Mouse (Mus musculus): ENCODE data around the gene Itgb4. TPM values are rescaled to one million over a fixed set of nuclear protein-coding genes. Genes with fewer than 3 reads are reported as not detected.

Itgb4 gene
- 0.99 and 1.4 TPM in 2 replicates for polyA plus RNA-seq (2016; fragmentation: Nextera tagmentation; extraction: Ambion mirVana)

DNA sequence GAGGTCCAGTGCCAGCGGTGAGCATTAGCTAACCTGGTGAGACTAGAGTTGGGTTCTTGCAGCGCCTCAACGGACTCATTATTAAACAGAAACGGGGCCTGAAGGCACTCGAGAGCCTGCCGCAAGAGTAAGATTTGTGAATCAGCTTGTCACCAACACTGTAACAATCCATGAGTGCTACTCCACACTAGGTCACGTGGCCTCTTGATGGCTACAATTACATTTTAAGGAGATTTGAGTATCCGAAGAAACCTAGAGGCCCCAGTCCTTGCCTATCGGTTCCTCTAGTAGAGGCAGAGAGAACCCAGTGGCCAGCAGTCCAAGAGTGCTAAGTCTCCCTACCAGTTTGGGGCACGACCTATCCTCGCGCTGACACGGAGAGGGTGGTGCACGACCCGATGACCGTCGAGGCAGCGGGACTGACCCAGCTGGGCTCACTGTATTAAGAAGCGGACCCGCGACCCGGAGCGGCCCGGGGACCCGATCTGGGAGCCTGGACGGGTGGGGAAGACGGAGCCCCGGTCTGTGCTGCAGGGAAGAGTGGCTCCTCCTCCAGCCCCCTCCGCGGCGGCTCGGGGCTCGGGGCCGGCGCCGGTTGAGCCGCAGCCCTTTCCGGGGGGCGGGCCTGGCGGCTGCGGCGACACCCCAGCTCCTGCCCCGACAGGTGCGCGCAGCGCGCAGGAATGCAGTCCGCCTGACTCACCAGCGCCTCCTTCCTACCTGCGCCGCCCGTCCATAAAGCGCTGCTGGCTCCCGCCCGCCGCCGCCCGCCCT is at the start of gene Itgb4:
Itgb4 (plus strand) TSS at position 401 of the 774 bp plus-strand sequence.
- no peak for ATAC-seq (ENCODE audit: low FRiP score, low read depth)
- Histone ChIP-seq H3K4me3 (peak within 1 kb of the TSS; percentile 38), H3K4me1 (peaks cover 7% of the 10 kb centered on the region), H3K9ac (peak within 1 kb of the TSS; percentile 47), H3K4me2 (replicated peaks) (peak within 1 kb of the TSS; percentile 71), H3K9me3 (no peaks in the 10 kb centered on the region), H3K27ac (no peak within 1 kb of the TSS), H3K36me3 (no peaks in the 10 kb centered on the region), H3K27me3 (replicated peaks) (peaks cover 43% of the 10 kb centered on the region)
- 11% methylated on average over 51 of the region's 58 CpGs for WGBS

DNA sequence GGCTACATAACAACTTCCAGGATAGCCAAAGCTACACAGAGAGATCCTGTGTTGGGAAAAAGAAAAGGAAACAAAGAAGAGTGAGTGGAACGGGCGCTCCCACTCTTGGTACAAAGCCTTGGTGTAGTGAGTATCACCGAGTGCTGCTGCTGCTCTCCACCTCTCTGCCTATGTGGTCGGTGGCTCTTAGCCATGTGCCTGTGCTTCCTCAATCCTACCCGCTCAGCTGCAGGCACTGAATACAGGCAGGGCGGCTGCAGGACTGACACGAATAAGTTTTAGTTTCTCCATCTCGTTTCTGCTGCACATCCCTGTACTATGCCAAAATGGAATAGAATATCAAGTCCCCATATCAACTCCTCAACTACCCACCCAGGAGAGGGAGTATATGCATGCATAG is 45.5 kb upstream of the Itgb4 start:
- no peak for ATAC-seq (ENCODE audit: low FRiP score, low read depth)
- H3K4me3 ChIP-seq = 0 out of 2 replicates have a peak overlapping the region, but pooled peaks have one; percentile 4
- no peak overlapping the region for H3K9ac ChIP-seq
- H3K9me3 ChIP-seq = no peaks in the 10 kb centered on the region
- H3K27ac ChIP-seq = no peak overlapping the region
- no peaks in the 10 kb centered on the region for H3K27me3 ChIP-seq (replicated peaks)
- H3K4me2 ChIP-seq (replicated peaks) = no peak overlapping the region
- WGBS = 95% methylated on average over 8 of the region's 8 CpGs
- peaks cover 28% of the 10 kb centered on the region for H3K36me3 ChIP-seq
- H3K4me1 ChIP-seq = peaks cover 9% of the 10 kb centered on the region

DNA sequence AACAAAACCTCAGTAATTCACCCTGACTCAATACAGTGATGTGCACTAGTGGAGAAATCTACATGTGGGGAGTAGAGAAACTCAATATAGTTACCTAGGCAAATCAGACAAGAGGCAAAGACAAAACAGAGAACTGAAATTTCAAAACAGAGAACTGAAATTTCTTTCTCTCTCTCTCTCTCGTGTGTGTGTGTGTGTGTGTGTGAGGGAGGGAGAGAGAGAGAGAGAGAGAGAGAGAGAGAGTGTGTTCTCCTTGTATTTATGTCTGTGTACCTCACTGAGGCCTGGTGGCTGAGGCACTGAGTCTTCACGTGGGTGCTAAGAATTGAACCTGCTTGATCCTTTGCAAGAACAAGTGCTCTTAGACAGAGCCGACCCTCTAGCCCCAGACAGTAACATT is 44.7 kb upstream of the Itgb4 start:
- Histone ChIP-seq H3K27me3 (replicated peaks) (no peaks in the 10 kb centered on the region), H3K36me3 (peaks cover 28% of the 10 kb centered on the region), H3K9me3 (no peaks in the 10 kb centered on the region), H3K9ac (no peak overlapping the region), H3K4me2 (replicated peaks) (no peak overlapping the region), H3K27ac (no peak overlapping the region), H3K4me3 (no peak overlapping the region), H3K4me1 (peaks cover 17% of the 10 kb centered on the region)
- no peak for ATAC-seq (ENCODE audit: low FRiP score, low read depth)
- 84% methylated on average over 3 of the region's 3 CpGs for WGBS

DNA sequence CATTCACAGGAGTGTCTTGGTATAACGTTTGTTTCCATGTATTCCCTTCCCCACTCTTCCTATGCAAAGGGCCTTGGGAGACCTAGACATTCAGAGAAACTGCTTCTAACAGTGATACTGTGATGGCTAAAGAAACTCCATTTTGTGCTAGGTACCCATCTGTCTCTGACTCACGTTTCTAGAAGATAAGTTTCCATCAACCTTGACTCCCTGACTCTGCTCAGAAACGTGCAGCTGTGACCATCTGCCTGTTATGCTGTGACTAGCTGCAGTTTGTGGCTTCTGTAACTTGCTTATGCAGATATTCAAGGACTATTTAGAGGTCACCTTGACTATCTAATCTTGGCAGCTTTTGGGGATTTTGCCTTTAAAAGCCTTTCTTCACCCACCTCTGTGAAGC is 43.3 kb upstream of the Itgb4 start:
- Histone ChIP-seq H3K4me2 (replicated peaks) (no peak overlapping the region), H3K27me3 (replicated peaks) (no peaks in the 10 kb centered on the region), H3K9me3 (no peaks in the 10 kb centered on the region), H3K36me3 (peaks cover 25% of the 10 kb centered on the region), H3K9ac (no peak overlapping the region), H3K4me3 (no peak overlapping the region), H3K27ac (no peak overlapping the region), H3K4me1 (peaks cover 19% of the 10 kb centered on the region)
- no peak for ATAC-seq (ENCODE audit: low FRiP score, low read depth)
- whole genome bisulfite sequencing = 72% methylated on average over 3 of the region's 3 CpGs

DNA sequence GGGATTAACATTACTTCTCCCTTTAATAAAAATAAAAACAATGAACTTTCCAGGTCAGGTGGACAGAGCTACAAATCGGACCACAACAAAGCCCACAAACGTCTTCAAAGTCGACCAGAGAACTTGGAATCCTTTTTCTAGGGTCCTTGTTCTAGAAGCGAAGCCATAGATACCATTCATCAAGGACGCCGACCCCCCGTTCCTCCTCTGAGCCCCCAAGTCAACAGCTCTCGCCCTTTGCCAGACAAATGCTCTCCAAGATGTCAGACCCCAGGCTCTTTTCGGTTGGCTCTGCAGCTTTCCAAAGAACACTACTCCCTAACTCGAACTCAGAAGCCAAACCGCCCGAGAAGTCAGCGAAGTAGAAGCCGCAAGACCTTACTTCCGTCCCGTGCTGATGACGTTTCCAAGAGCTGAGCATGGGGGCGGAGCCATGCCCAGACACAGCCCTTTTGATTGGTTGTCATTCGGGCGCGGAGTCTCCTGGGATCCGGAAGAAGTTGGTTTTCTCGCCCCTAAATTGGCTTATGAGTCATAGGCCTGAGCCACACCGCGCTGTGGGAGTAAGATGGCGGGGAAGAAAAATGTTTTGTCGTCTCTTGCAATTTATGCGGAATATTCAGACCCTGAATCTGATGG is 41.3 kb upstream of the Itgb4 start, which contains the start of the genes Sap30bp and Recql5:
Sap30bp (plus strand) TSS at position 175 of the 639 bp plus-strand sequence.
Recql5 (minus strand) TSS at position 370 of the 639 bp plus-strand sequence.
- Histone ChIP-seq H3K27me3 (replicated peaks) (no peaks in the 10 kb centered on the region), H3K4me2 (replicated peaks) (peak within 1 kb of the TSS; percentile 90), H3K4me3 (peak within 1 kb of the TSS; percentile 80), H3K4me1 (peaks cover 19% of the 10 kb centered on the region), H3K27ac (no peak within 1 kb of the TSS), H3K36me3 (peaks cover 27% of the 10 kb centered on the region), H3K9me3 (no peaks in the 10 kb centered on the region), H3K9ac (peak within 1 kb of the TSS; percentile 86)
- WGBS = under 1% methylated on average over 28 of the region's 28 CpGs
- peak; percentile 92 for ATAC-seq (ENCODE audit: low FRiP score, low read depth)

DNA sequence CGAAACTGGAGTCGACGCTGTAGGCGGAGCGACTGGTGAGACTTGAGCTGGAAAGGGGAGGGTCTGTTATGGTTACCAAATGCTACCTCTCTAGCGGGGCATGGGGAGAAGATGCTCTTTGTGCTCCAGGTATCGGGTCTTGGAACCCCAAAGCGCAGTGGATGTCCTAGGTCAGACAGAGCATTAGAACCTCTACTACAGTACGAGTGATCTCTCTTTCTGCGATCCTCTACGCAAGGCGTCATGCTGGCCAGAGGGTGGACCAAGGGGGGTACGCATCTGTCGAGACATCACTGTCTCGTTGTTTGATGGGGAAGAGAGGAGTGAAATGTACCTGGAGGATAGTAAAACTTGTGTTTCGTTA is 40.8 kb upstream of the Itgb4 start:
- Histone ChIP-seq H3K27me3 (replicated peaks) (no peaks in the 10 kb centered on the region), H3K4me2 (replicated peaks) (peak overlapping the region; percentile 83), H3K9ac (peak overlapping the region; percentile 86), H3K4me3 (peak overlapping the region; percentile 80), H3K36me3 (peaks cover 27% of the 10 kb centered on the region), H3K4me1 (peaks cover 19% of the 10 kb centered on the region), H3K27ac (no peak overlapping the region), H3K9me3 (no peaks in the 10 kb centered on the region)
- WGBS = under 1% methylated on average over 16 of the region's 16 CpGs
- no peak for ATAC-seq (ENCODE audit: low FRiP score, low read depth)

DNA sequence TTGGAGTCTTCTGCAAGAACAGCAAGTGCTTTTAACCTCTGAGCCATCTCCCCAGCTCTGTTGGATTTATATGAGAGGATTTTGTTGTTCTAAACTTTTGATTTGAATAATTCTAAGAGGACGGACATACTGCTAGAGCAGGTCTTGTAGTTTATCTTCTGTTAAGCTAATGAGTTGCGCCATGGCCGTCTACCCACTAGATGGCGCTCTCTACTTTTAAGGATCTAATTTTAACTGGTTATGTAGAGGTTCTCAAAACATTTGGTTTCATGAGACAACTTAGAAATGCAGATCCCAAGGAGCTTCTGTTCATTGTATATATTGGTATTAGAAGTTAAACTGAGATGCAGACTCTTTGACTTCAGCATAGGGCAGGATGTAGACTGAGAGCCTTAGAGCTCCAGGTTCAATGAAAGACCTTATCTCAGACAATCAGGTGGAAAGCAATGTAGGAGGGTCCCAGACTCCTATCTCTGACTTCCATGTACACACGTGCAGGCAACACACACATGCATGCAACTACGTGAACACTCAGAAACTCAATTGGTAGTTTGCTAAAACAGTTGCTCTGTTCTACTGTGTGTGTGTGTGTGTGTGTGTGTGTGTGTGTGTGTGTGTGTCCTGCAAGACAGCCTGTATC is 34.7 kb upstream of the Itgb4 start:
- WGBS = 43% methylated on average over 6 of the region's 6 CpGs
- Histone ChIP-seq H3K4me2 (replicated peaks) (no peak overlapping the region), H3K9ac (no peak overlapping the region), H3K36me3 (peaks cover 71% of the 10 kb centered on the region), H3K27ac (no peak overlapping the region), H3K4me1 (peaks cover 2% of the 10 kb centered on the region), H3K27me3 (replicated peaks) (no peaks in the 10 kb centered on the region), H3K9me3 (no peaks in the 10 kb centered on the region), H3K4me3 (no peak overlapping the region)
- ATAC-seq (ENCODE audit: low FRiP score, low read depth) = no peak

DNA sequence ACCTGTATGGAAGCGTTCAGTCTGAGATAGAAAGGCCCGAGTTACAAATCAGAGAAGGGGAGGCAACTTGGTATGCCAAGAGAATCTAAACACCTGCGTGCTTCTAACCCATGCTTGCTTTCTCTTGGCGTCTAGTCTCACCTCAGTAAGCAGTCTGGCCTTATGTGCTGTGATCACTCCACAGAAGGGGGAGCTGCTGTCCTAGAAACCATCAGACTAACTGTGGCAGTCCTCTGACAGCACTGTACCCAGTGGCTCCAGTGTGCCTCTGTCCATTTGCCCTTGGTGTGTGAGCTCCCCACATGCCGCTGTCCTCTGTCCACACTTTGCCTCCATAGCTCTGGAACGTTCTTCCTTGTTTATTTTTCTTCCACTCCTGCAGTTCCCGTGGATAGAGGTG is 32.5 kb upstream of the Itgb4 start:
- H3K36me3 ChIP-seq = peaks cover 78% of the 10 kb centered on the region
- no peak overlapping the region for H3K27ac ChIP-seq
- H3K9ac ChIP-seq = no peak overlapping the region
- no peaks in the 10 kb centered on the region for H3K9me3 ChIP-seq
- H3K4me1 ChIP-seq = no peaks in the 10 kb centered on the region
- ATAC-seq (ENCODE audit: low FRiP score, low read depth) = no peak
- no peaks in the 10 kb centered on the region for H3K27me3 ChIP-seq (replicated peaks)
- 89% methylated on average over 7 of the region's 7 CpGs for WGBS
- no peak overlapping the region for H3K4me2 ChIP-seq (replicated peaks)
- H3K4me3 ChIP-seq = no peak overlapping the region

DNA sequence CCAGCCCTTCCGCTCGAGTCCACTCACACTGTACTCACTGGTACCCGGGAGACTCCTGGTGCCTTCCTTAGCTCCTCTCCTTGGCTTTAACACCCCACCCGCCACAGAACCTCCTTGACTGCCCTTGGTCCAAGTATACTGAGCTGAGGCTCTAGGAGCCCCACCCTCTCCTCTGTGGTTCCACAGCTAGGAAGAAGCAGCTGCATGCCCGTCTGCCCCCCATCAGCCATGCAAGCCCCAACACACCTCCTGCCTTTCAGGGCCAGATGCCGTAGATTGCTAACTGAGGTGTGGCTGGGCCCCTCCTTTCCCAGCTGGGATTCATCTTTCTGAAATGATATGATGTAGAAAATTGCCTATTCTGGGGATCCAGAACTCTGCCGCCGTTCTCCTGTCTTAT is 29.3 kb upstream of the Itgb4 start:
- H3K36me3 ChIP-seq = peaks cover 74% of the 10 kb centered on the region
- H3K9ac ChIP-seq = no peak overlapping the region
- no peak overlapping the region for H3K4me2 ChIP-seq (replicated peaks)
- WGBS = 94% methylated on average over 8 of the region's 8 CpGs
- H3K4me3 ChIP-seq = no peak overlapping the region
- ATAC-seq (ENCODE audit: low FRiP score, low read depth) = no peak
- peaks cover 5% of the 10 kb centered on the region; the same call in 1 of the 2 replicates for H3K4me1 ChIP-seq
- H3K27me3 ChIP-seq (replicated peaks) = no peaks in the 10 kb centered on the region
- no peaks in the 10 kb centered on the region for H3K9me3 ChIP-seq
- H3K27ac ChIP-seq = no peak overlapping the region

DNA sequence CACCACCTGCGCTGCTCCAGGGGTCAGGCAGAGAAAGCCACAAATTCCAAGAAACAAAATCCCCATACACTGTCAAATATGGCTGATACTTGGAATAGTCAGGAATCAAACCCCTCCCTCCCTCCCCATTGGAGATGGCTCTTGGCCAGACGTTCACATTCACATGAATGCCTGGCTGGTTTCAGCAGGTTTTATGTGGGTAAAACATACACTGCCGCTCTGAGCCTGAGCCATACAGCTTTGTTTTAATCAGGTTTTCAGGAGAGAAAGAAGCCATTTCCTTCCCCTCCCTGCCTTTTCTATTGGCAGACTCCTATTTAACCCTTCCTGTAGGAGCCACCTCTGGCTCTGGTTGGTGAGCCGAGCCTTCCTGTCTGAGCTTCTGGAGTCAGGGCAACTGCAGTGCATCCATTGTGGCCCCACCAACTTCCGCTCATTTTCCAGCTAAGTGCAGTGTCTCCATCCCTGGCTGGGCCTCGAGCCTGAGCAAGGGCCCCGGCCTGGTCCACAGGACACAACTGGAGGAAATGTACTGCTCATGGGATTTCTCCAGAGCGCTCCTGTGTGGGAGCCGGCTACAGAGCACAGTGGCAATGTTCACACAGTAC is 28.2 kb upstream of the Itgb4 start:
- H3K4me3 ChIP-seq = no peak overlapping the region
- H3K4me1 ChIP-seq = peaks cover 9% of the 10 kb centered on the region; the same call in 1 of the 2 replicates
- H3K36me3 ChIP-seq = peaks cover 72% of the 10 kb centered on the region
- ATAC-seq (ENCODE audit: low FRiP score, low read depth) = no peak
- H3K9ac ChIP-seq = no peak overlapping the region
- H3K27me3 ChIP-seq (replicated peaks) = no peaks in the 10 kb centered on the region
- WGBS = 89% methylated on average over 9 of the region's 9 CpGs
- H3K4me2 ChIP-seq (replicated peaks) = no peak overlapping the region
- H3K9me3 ChIP-seq = no peaks in the 10 kb centered on the region
- no peak overlapping the region for H3K27ac ChIP-seq

DNA sequence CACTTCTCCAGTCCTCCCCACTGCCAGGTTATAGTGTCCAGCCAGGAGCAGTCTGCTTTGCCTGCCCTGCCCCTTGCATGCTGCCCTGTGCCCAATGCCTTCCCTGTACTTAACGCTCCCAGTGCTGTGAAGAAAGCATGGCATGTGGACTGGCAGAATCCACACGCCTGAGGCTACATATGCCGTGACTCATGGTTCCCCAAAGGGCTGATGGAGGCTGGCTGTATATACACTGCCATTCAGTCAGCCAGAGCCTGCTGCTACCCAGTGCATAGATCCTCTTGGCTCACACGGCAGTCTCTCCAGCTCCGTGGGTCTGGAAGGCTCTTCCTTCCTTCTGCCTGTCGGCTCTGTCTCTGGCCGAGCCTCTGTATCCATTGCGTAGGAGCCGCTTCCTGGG is 26.2 kb upstream of the Itgb4 start:
- Histone ChIP-seq H3K9me3 (no peaks in the 10 kb centered on the region), H3K4me3 (no peak overlapping the region), H3K27me3 (replicated peaks) (no peaks in the 10 kb centered on the region), H3K4me2 (replicated peaks) (no peak overlapping the region), H3K27ac (no peak overlapping the region), H3K9ac (no peak overlapping the region), H3K36me3 (peaks cover 71% of the 10 kb centered on the region), H3K4me1 (peaks cover 9% of the 10 kb centered on the region; the same call in 1 of the 2 replicates)
- no peak for ATAC-seq (ENCODE audit: low FRiP score, low read depth)
- WGBS = 93% methylated on average over 9 of the region's 9 CpGs

DNA sequence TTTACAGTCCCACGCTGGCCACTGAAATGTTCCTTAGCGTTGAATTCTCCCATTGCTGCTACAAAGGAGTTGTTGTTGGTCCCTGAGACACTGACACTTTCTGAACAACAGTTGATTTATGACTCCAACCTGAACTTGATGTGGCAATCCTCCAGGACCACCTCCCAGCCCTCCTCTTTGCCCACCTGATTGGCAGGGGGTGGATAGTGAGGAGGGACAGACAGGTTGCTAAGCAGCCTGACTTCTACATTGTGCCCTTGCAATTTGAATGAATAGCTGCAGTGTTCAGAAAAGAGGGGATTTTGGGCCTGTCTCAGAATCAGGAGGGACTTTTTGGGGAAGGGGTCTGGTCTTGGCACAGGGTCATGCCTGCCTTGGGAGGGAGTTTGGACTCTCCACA is 23.8 kb upstream of the Itgb4 start:
- WGBS = 76% methylated on average over 2 of the region's 2 CpGs
- Histone ChIP-seq H3K27me3 (replicated peaks) (no peaks in the 10 kb centered on the region), H3K9ac (0 out of 2 replicates have a peak overlapping the region, but pooled peaks have one; percentile 29), H3K27ac (no peak overlapping the region), H3K36me3 (peaks cover 76% of the 10 kb centered on the region), H3K9me3 (no peaks in the 10 kb centered on the region), H3K4me1 (peaks cover 23% of the 10 kb centered on the region), H3K4me2 (replicated peaks) (no peak overlapping the region), H3K4me3 (no peak overlapping the region)
- no peak for ATAC-seq (ENCODE audit: low FRiP score, low read depth)

Data from neural tube, embryonic 12.5 days (tissue).